Mouse (Mus musculus) forebrain, embryonic 13.5 days (tissue): Measurements from ENCODE around the gene Mmrn1. TPM values are rescaled to one million over a fixed set of nuclear protein-coding genes. Genes with fewer than 3 reads are reported as not detected.

Source experiments
- ATAC-seq: fragments of 200-750 bp; cut with Nextera tagmentation; 2 replicates; pipeline ENCODE4 v1.8.0; 2017
- H3K27ac ChIP-seq: fragments of 300-500 bp; sonication (generic); 2 replicates; pipeline ENCODE4 v1.5.1; 2015; ENCODE audit warnings: inconsistent platforms, mild to moderate bottlenecking, moderate library complexity
- H3K27me3 ChIP-seq: fragments of 300-500 bp; sonication (generic); 2 replicates; pipeline ENCODE4 v1.6.1; 2015; ENCODE audit warnings: mild to moderate bottlenecking, inconsistent platforms
- H3K36me3 ChIP-seq: fragments of 300-500 bp; sonication (generic); 2 replicates; pipeline ENCODE4 v1.6.1; 2015; ENCODE audit warnings: mild to moderate bottlenecking, inconsistent platforms; ENCODE audit not compliant: poor library complexity, severe bottlenecking
- H3K4me1 ChIP-seq: fragments of 300-500 bp; sonication (generic); 2 replicates; pipeline ENCODE4 v1.6.1; 2015; ENCODE audit warnings: inconsistent platforms
- H3K4me2 ChIP-seq: fragments of 300-500 bp; sonication (generic); 2 replicates; pipeline ENCODE4 v1.6.1; 2015; ENCODE audit warnings: inconsistent platforms, mild to moderate bottlenecking, moderate library complexity
- H3K4me3 ChIP-seq: fragments of 300-500 bp; sonication (generic); 2 replicates; pipeline ENCODE4 v1.5.1; 2015; ENCODE audit warnings: mild to moderate bottlenecking, inconsistent platforms
- H3K9ac ChIP-seq: fragments of 300-500 bp; sonication (generic); 2 replicates; pipeline ENCODE4 v1.6.1; 2015; ENCODE audit warnings: mild to moderate bottlenecking, inconsistent platforms
- H3K9me3 ChIP-seq: fragments of 300-500 bp; sonication (generic); replicated peaks from 2 replicates; pipeline ENCODE4 v1.6.1; 2016; ENCODE audit warnings: inconsistent platforms
- WGBS: fragments of 180-500 bp; shearing (Covaris S2); methylation state at CpG from one replicate; pipeline ENCODE4 v1.1.7; 2015; 5-methylcytosine and 5-hydroxymethylcytosine counted together
- polyA plus RNA-seq: library from polyadenylated mRNA; unstranded; fragments of >200 nt; fragmentation: Nextera tagmentation; extraction: Ambion mirVana; gene quantifications from 2 replicates; pipeline ENCODE4 v1.2.1, GENCODE M21; 2015

The Mmrn1 gene
- polyA plus RNA-seq, 1 experiment from 2014 or later = 2.7 TPM

DNA sequence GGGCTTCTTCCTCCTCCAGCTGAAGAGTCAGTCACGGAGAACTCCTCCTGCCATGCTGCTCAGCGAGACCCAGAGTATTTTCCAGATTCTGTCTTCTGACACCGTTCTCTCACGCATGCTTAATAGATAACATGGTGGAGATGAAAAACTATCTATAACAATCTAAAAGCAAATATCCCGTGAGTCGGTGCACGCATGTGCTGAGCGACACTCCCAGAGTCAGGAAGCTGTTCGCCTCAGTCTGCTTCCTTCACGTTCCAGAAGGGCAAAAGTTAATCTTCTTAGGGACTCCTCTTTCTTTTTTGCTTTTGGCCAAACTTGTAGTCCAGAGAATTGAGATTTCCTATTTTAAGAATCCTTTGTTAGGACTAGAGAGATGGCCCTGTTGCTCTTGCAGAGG is 69.7 kb downstream of the Mmrn1 start:
- H3K9me3 ChIP-seq = no peaks in the 10 kb centered on the region
- WGBS = 48% methylated on average over 10 of the region's 10 CpGs
- H3K36me3 ChIP-seq = no peaks in the 10 kb centered on the region
- no peaks in the 10 kb centered on the region for H3K27me3 ChIP-seq
- no peak overlapping the region for H3K9ac ChIP-seq
- no peak for ATAC-seq
- H3K4me2 ChIP-seq = 0 out of 2 replicates have a peak overlapping the region, but pooled peaks have one; percentile 3
- H3K4me3 ChIP-seq = no peak overlapping the region
- H3K27ac ChIP-seq = no peak overlapping the region
- peaks cover 17% of the 10 kb centered on the region for H3K4me1 ChIP-seq

DNA sequence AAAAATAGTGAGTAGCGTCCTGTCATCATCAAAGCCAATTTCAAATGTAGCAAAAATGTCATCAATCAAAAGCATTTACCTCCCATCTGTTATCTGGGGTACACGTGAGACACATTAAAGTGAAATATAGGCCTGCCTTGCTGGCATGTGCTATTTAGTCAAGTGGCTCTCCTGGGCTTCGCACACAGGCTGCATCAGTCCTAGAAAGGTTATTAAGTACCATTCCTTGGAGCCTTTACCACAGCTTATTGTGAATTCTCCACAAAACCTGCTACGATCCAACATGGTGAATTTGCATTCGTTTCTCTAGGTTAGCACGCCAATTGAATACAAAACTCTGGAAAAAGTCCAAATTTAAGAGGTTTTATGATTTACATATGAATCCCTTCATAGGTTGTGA is 70.8 kb downstream of the Mmrn1 start:
- ATAC-seq = peak; percentile 38; the same call in 1 of the 2 replicates
- no peak overlapping the region for H3K27ac ChIP-seq
- H3K9me3 ChIP-seq = no peaks in the 10 kb centered on the region
- H3K4me3 ChIP-seq = no peak overlapping the region
- H3K27me3 ChIP-seq = no peaks in the 10 kb centered on the region
- no peaks in the 10 kb centered on the region for H3K36me3 ChIP-seq
- peaks cover 17% of the 10 kb centered on the region for H3K4me1 ChIP-seq
- 36% methylated on average over 6 of the region's 6 CpGs for WGBS
- H3K9ac ChIP-seq = no peak overlapping the region
- no peak overlapping the region for H3K4me2 ChIP-seq

GRCm38 (mm10) chr6:60996328-60996727 is 71.6 kb downstream of the Mmrn1 start:
- no peak for ATAC-seq
- Histone ChIP-seq H3K9ac (no peak overlapping the region), H3K36me3 (no peaks in the 10 kb centered on the region), H3K4me2 (no peak overlapping the region), H3K27ac (no peak overlapping the region), H3K4me1 (peaks cover 17% of the 10 kb centered on the region), H3K4me3 (no peak overlapping the region), H3K9me3 (peaks cover 5% of the 10 kb centered on the region), H3K27me3 (no peaks in the 10 kb centered on the region)
- 65% methylated on average over 1 of the region's 1 CpGs for WGBS

DNA sequence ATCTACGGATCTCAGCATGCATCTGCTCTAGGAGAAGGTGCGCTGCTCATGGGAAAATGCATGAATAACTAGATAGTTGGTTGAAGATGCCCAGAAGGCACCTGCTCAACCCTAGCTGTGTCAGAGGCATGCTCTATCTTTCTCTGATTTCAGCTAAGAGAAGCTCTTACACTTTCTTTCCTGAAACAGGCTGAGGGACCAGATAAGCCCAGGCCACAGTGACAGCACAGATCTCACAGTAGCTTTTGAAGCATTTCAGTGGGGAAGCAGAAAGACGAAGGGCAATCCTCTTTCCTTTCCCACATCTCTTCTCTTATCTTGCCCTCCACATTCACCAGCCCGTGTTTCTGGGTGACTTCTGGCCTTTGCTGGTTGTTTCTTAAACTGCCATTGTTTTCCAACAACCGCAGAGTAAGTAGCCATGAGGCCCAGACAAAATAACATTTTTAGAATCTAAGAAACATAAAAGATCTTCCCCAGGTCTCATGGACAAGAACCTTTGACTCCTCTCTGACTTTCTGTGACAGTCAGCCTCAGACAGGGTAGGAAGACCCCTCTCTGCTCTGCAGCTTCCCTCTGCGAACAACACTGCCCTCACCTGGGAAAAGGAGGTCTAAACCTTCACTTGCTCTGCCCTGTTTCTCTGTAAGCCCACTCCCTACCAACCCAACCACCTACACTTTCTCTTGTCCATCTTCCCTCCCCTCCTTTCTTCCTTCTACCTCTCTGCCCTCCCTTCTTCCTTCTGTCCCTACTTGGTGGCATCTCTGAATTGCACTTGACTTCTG is 76.4 kb downstream of the Mmrn1 start:
- Histone ChIP-seq H3K9ac (no peak overlapping the region), H3K27me3 (no peaks in the 10 kb centered on the region), H3K27ac (no peak overlapping the region), H3K9me3 (peaks cover 12% of the 10 kb centered on the region), H3K36me3 (no peaks in the 10 kb centered on the region), H3K4me3 (no peak overlapping the region), H3K4me1 (peaks cover 8% of the 10 kb centered on the region), H3K4me2 (no peak overlapping the region)
- 88% methylated on average over 6 of the region's 6 CpGs for WGBS
- ATAC-seq = no peak

- no peak overlapping the region for H3K9ac ChIP-seq
- H3K4me2 ChIP-seq = no peak overlapping the region
- WGBS = 8% methylated on average over 3 of the region's 3 CpGs
- no peak overlapping the region for H3K27ac ChIP-seq
- H3K4me3 ChIP-seq = no peak overlapping the region
- H3K4me1 ChIP-seq = peaks cover 8% of the 10 kb centered on the region
- peaks cover 12% of the 10 kb centered on the region for H3K9me3 ChIP-seq
- H3K36me3 ChIP-seq = no peaks in the 10 kb centered on the region
- H3K27me3 ChIP-seq = no peaks in the 10 kb centered on the region
- ATAC-seq = 0 out of 2 replicates have a peak, but pooled peaks have one; percentile 45
Observed at GRCm38 (mm10) chr6:61003916-61004765, 79.4 kb downstream of the Mmrn1 start.

GRCm38 (mm10) chr6:61013780-61014179 is 89.0 kb downstream of the Mmrn1 start:
- Histone ChIP-seq H3K36me3 (no peaks in the 10 kb centered on the region), H3K9me3 (no peaks in the 10 kb centered on the region), H3K4me1 (no peaks in the 10 kb centered on the region), H3K27me3 (no peaks in the 10 kb centered on the region), H3K9ac (no peak overlapping the region), H3K4me3 (no peak overlapping the region), H3K4me2 (no peak overlapping the region), H3K27ac (no peak overlapping the region)
- 66% methylated on average over 5 of the region's 5 CpGs for WGBS
- no peak for ATAC-seq

- H3K9me3 ChIP-seq = no peaks in the 10 kb centered on the region
- WGBS = 87% methylated on average over 1 of the region's 1 CpGs
- H3K27ac ChIP-seq = no peak overlapping the region
- ATAC-seq = no peak
- no peaks in the 10 kb centered on the region for H3K27me3 ChIP-seq
- H3K4me2 ChIP-seq = no peak overlapping the region
- H3K4me3 ChIP-seq = no peak overlapping the region
- H3K36me3 ChIP-seq = no peaks in the 10 kb centered on the region
- no peak overlapping the region for H3K9ac ChIP-seq
- H3K4me1 ChIP-seq = no peaks in the 10 kb centered on the region
Observed at GRCm38 (mm10) chr6:61019689-61020088, 94.9 kb downstream of the Mmrn1 start.

GRCm38 (mm10) chr6:61020995-61021394 is 96.2 kb downstream of the Mmrn1 start:
- H3K27ac ChIP-seq = no peak overlapping the region
- no peaks in the 10 kb centered on the region for H3K9me3 ChIP-seq
- H3K4me1 ChIP-seq = no peaks in the 10 kb centered on the region
- no peak for ATAC-seq
- H3K4me3 ChIP-seq = no peak overlapping the region
- H3K27me3 ChIP-seq = no peaks in the 10 kb centered on the region
- H3K36me3 ChIP-seq = no peaks in the 10 kb centered on the region
- no peak overlapping the region for H3K4me2 ChIP-seq
- 94% methylated on average over 1 of the region's 1 CpGs for WGBS
- no peak overlapping the region for H3K9ac ChIP-seq

DNA sequence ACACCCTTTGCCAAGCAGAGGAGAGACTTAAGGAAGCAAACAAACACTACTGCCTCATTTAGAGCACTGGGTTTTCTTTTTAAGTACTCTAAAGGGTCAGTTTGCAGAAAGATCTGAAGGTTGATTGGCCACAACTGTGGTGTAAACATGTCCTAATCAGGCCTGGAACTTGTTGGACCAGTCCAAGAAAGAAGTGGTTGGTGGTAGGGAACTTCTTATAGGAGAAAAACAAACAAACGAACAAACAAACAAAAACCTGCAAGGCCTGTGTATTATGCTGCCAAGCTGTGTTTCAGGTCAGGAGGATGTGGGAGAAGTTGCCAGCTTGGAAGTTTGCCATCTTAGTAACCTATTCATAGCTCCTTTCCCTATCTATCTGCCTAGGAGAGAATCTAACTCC is 108.5 kb downstream of the Mmrn1 start:
- H3K4me1 ChIP-seq = no peaks in the 10 kb centered on the region
- no peak for ATAC-seq
- H3K9me3 ChIP-seq = no peaks in the 10 kb centered on the region
- H3K27ac ChIP-seq = no peak overlapping the region
- no peaks in the 10 kb centered on the region for H3K36me3 ChIP-seq
- H3K4me2 ChIP-seq = no peak overlapping the region
- H3K27me3 ChIP-seq = no peaks in the 10 kb centered on the region
- H3K9ac ChIP-seq = no peak overlapping the region
- WGBS = 76% methylated on average over 1 of the region's 1 CpGs
- no peak overlapping the region for H3K4me3 ChIP-seq

Other genes starting within 250 kb of the Mmrn1 start
- gene Snca, start 95.1 kb upstream of the Mmrn1 start, polyA plus RNA-seq = 54.7 and 57.7 TPM in 2 replicates